Mouse (Mus musculus): ENCODE results near the gene Foxp2. TPM values are rescaled to one million over a fixed set of nuclear protein-coding genes. Genes with fewer than 3 reads are reported as not detected.

Foxp2 gene
- polyA plus RNA-seq, 1 experiment: 0.54 TPM

DNA sequence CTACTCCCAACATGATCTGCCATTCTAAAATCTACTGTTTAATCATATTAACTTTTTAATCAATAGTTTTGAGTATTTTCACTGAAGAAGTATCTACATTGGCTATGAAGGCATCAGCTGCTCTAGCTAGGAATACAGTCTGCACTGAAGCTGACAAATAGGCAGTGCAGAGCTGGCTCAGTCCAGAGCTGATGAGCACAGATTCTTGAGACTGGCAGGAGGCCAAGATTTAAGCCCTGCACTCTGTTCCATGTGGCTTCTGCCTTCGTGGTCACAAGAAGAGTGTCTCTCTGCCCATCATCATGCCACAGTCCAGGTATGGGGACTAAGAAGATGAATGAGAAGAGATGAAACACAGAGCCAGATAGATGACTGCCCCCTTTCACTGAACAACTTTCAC lies 398.1 kb downstream of the Foxp2 start:
- H3K36me3 ChIP-seq (ENCODE audit: control insufficient read depth, insufficient read depth, low read length): no peaks in the 10 kb centered on the region
- H3K27ac ChIP-seq (ENCODE audit: control insufficient read depth, insufficient read depth, low read depth, low read length): no peak overlapping the region
- H3K4me3 ChIP-seq (ENCODE audit: control insufficient read depth, low read depth, low read length): no peak overlapping the region
- no peak for TF ChIP-seq POLR2A (IDR thresholded peaks at IDR 0.05; ENCODE audit: control insufficient read depth, low read depth, low read length)
- no peak for TF ChIP-seq CTCF (IDR thresholded peaks at IDR 0.05; ENCODE audit: control insufficient read depth, insufficient read depth, insufficient replicate concordance, low read depth, low read length)
- H3K27me3 ChIP-seq (ENCODE audit: control insufficient read depth, insufficient read depth, low read length): no peaks in the 10 kb centered on the region
- no peaks in the 10 kb centered on the region for H3K4me1 ChIP-seq (ENCODE audit: control insufficient read depth, insufficient read depth, low read length)

DNA sequence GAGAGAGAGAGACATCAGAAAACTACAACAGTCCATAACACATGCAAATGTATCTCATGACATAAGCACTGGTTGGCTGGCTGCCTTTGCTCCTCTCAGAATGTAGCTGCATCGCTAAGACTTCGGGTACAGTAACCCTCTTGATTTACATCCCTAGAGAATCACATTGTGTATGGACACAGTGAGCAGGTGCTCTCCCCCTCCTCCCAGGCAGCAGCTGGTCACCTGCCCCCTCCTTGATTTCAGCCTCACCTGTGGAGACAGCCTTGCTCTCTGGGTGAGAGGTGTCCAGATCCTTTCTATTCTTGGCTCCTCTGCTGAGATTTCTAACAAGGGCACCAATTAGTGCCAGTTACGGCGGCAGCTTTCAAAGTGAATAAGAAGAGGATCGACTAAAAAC lies 409.5 kb downstream of the Foxp2 start:
- no peak overlapping the region for H3K4me3 ChIP-seq (ENCODE audit: control insufficient read depth, low read depth, low read length)
- TF ChIP-seq POLR2A (IDR thresholded peaks at IDR 0.05; ENCODE audit: control insufficient read depth, low read depth, low read length) (no peak), CTCF (IDR thresholded peaks at IDR 0.05; ENCODE audit: control insufficient read depth, insufficient read depth, insufficient replicate concordance, low read depth, low read length) (no peak)
- no peaks in the 10 kb centered on the region for H3K36me3 ChIP-seq (ENCODE audit: control insufficient read depth, insufficient read depth, low read length)
- H3K27me3 ChIP-seq (ENCODE audit: control insufficient read depth, insufficient read depth, low read length): no peaks in the 10 kb centered on the region
- H3K4me1 ChIP-seq (ENCODE audit: control insufficient read depth, insufficient read depth, low read length): no peaks in the 10 kb centered on the region
- H3K27ac ChIP-seq (ENCODE audit: control insufficient read depth, insufficient read depth, low read depth, low read length): no peak overlapping the region

DNA sequence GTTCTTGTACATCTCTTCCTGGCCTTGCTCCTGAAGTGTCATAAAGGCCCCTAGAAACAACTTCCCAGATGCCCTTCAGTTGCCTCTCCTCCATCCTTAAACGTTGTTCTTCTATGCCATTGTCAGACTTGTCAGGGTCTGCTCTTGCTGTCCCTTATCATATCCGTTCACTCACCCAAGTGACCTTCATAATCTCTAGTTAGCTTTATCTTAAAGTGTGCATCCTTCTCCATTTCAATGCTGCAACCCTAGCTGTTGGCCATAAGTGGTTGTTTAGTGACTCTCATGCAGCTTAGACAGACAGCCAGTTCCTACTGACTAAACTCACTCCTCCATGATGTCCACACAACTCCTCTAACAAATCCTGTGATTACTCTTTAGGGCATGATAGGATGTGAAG lies 415.8 kb downstream of the Foxp2 start:
- TF ChIP-seq CTCF (IDR thresholded peaks at IDR 0.05; ENCODE audit: control insufficient read depth, insufficient read depth, insufficient replicate concordance, low read depth, low read length): no peak
- TF ChIP-seq POLR2A (IDR thresholded peaks at IDR 0.05; ENCODE audit: control insufficient read depth, low read depth, low read length): no peak
- H3K27ac ChIP-seq (ENCODE audit: control insufficient read depth, insufficient read depth, low read depth, low read length): no peak overlapping the region
- H3K4me1 ChIP-seq (ENCODE audit: control insufficient read depth, insufficient read depth, low read length): no peaks in the 10 kb centered on the region
- no peak overlapping the region for H3K4me3 ChIP-seq (ENCODE audit: control insufficient read depth, low read depth, low read length)
- no peaks in the 10 kb centered on the region for H3K36me3 ChIP-seq (ENCODE audit: control insufficient read depth, insufficient read depth, low read length)
- no peaks in the 10 kb centered on the region for H3K27me3 ChIP-seq (ENCODE audit: control insufficient read depth, insufficient read depth, low read length)

GRCm38 (mm10) chr6:15318343-15318742 lies 417.2 kb downstream of the Foxp2 start:
- no peak for TF ChIP-seq POLR2A (IDR thresholded peaks at IDR 0.05; ENCODE audit: control insufficient read depth, low read depth, low read length)
- no peak for TF ChIP-seq CTCF (IDR thresholded peaks at IDR 0.05; ENCODE audit: control insufficient read depth, insufficient read depth, insufficient replicate concordance, low read depth, low read length)
- Histone ChIP-seq H3K4me3 (ENCODE audit: control insufficient read depth, low read depth, low read length) (no peak overlapping the region), H3K4me1 (ENCODE audit: control insufficient read depth, insufficient read depth, low read length) (no peaks in the 10 kb centered on the region), H3K36me3 (ENCODE audit: control insufficient read depth, insufficient read depth, low read length) (no peaks in the 10 kb centered on the region), H3K27me3 (ENCODE audit: control insufficient read depth, insufficient read depth, low read length) (no peaks in the 10 kb centered on the region), H3K27ac (ENCODE audit: control insufficient read depth, insufficient read depth, low read depth, low read length) (no peak overlapping the region)

GRCm38 (mm10) chr6:15321551-15321974 lies 420.4 kb downstream of the Foxp2 start:
- H3K4me1 ChIP-seq (ENCODE audit: control insufficient read depth, insufficient read depth, low read length): no peaks in the 10 kb centered on the region
- H3K36me3 ChIP-seq (ENCODE audit: control insufficient read depth, insufficient read depth, low read length): no peaks in the 10 kb centered on the region
- TF ChIP-seq CTCF (IDR thresholded peaks at IDR 0.05; ENCODE audit: control insufficient read depth, insufficient read depth, insufficient replicate concordance, low read depth, low read length) (no peak), POLR2A (IDR thresholded peaks at IDR 0.05; ENCODE audit: control insufficient read depth, low read depth, low read length) (no peak)
- no peak overlapping the region for H3K4me3 ChIP-seq (ENCODE audit: control insufficient read depth, low read depth, low read length)
- H3K27ac ChIP-seq (ENCODE audit: control insufficient read depth, insufficient read depth, low read depth, low read length): no peak overlapping the region
- H3K27me3 ChIP-seq (ENCODE audit: control insufficient read depth, insufficient read depth, low read length): no peaks in the 10 kb centered on the region

DNA sequence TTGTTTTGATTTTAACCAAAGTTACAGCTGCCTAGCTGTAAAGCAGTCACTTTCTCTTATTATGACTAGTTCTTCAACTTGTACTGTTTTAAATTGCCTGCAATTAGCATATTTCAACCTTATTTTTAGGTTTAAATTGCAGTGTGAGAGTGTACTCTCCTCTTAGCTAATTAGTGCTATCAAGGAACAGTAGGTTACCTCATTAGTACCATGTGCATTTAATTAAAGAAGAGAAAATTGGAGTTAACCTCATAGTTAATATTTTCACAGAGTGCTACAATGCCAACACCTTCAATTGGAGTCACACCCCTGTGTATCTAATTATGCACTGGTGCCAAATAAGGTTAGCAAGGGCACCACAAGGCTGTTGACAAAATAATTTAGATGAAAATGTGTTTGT lies 421.9 kb downstream of the Foxp2 start:
- no peak overlapping the region for H3K27ac ChIP-seq (ENCODE audit: control insufficient read depth, insufficient read depth, low read depth, low read length)
- H3K4me3 ChIP-seq (ENCODE audit: control insufficient read depth, low read depth, low read length): no peak overlapping the region
- H3K36me3 ChIP-seq (ENCODE audit: control insufficient read depth, insufficient read depth, low read length): no peaks in the 10 kb centered on the region
- no peaks in the 10 kb centered on the region for H3K27me3 ChIP-seq (ENCODE audit: control insufficient read depth, insufficient read depth, low read length)
- H3K4me1 ChIP-seq (ENCODE audit: control insufficient read depth, insufficient read depth, low read length): no peaks in the 10 kb centered on the region
- no peak for TF ChIP-seq CTCF (IDR thresholded peaks at IDR 0.05; ENCODE audit: control insufficient read depth, insufficient read depth, insufficient replicate concordance, low read depth, low read length)
- TF ChIP-seq POLR2A (IDR thresholded peaks at IDR 0.05; ENCODE audit: control insufficient read depth, low read depth, low read length): no peak

DNA sequence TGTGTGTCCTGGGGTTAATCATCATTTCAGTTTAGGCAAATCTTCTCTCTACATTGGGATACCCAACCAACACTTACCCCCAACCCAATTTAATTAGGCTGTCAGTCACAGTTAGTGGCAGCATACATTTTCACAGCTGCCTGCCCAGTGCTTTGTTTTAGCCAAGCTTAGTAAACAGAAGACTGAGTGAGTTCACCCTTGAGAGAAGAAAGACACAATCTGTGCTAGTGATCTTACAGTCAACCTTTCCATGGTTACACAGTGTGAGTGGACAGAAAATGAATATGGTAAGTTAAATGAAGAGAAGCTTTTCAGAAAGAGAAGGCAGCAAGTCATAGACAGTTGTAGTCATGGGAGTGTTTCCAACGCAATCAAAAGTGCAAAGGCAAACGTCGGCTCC lies 446.6 kb downstream of the Foxp2 start:
- H3K36me3 ChIP-seq (ENCODE audit: control insufficient read depth, insufficient read depth, low read length): no peaks in the 10 kb centered on the region
- H3K27ac ChIP-seq (ENCODE audit: control insufficient read depth, insufficient read depth, low read depth, low read length): no peak overlapping the region
- H3K4me1 ChIP-seq (ENCODE audit: control insufficient read depth, insufficient read depth, low read length): no peaks in the 10 kb centered on the region
- no peak overlapping the region for H3K4me3 ChIP-seq (ENCODE audit: control insufficient read depth, low read depth, low read length)
- H3K27me3 ChIP-seq (ENCODE audit: control insufficient read depth, insufficient read depth, low read length): no peaks in the 10 kb centered on the region
- TF ChIP-seq CTCF (IDR thresholded peaks at IDR 0.05; ENCODE audit: control insufficient read depth, insufficient read depth, insufficient replicate concordance, low read depth, low read length) (no peak), POLR2A (IDR thresholded peaks at IDR 0.05; ENCODE audit: control insufficient read depth, low read depth, low read length) (no peak)

DNA sequence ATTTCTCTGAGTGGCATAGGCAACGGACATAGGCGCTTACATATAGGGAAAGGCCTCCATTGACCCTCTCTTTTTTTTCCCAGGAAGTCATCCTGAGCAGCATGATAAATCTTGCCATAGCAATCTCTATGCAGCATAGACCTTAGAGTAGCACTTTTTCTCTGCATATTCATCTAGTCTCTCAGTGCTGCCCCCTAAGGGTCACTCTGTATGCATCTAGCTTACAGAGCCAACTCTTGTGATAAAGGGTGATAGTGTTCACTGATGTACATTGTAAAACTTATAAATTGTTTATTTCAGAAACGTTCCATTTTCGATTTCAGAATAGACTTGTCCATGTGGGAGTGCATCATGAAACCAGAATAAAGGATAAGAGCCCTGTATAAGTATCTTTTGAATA lies 454.7 kb downstream of the Foxp2 start:
- no peaks in the 10 kb centered on the region for H3K36me3 ChIP-seq (ENCODE audit: control insufficient read depth, insufficient read depth, low read length)
- H3K4me1 ChIP-seq (ENCODE audit: control insufficient read depth, insufficient read depth, low read length): no peaks in the 10 kb centered on the region
- TF ChIP-seq POLR2A (IDR thresholded peaks at IDR 0.05; ENCODE audit: control insufficient read depth, low read depth, low read length) (no peak), CTCF (IDR thresholded peaks at IDR 0.05; ENCODE audit: control insufficient read depth, insufficient read depth, insufficient replicate concordance, low read depth, low read length) (no peak)
- H3K4me3 ChIP-seq (ENCODE audit: control insufficient read depth, low read depth, low read length): no peak overlapping the region
- H3K27ac ChIP-seq (ENCODE audit: control insufficient read depth, insufficient read depth, low read depth, low read length): no peak overlapping the region
- H3K27me3 ChIP-seq (ENCODE audit: control insufficient read depth, insufficient read depth, low read length): no peaks in the 10 kb centered on the region

Measured in testis, adult 2 months (tissue).